Mouse (Mus musculus): Measurements from ENCODE around the gene Cabp4.

GRCm38 (mm10) chr19:4149764-4150461 is 6.1 kb upstream of the Cabp4 start:
- TF ChIP-seq CTCF (IDR thresholded peaks at IDR 0.05; ENCODE audit: control insufficient read depth, insufficient read depth, insufficient read length), result no peak
- TF ChIP-seq USF1 (IDR thresholded peaks at IDR 0.05; ENCODE audit: low read depth), result no peak
- TF ChIP-seq MAX (IDR thresholded peaks at IDR 0.05), result no peak
- no peak for TF ChIP-seq FOSL1 (IDR thresholded peaks at IDR 0.05; ENCODE audit: insufficient read depth, low read length, poor library complexity, severe bottlenecking)
- no peak for TF ChIP-seq CEBPB (IDR thresholded peaks at IDR 0.05; ENCODE audit: low read depth)
- TF ChIP-seq MYOG (IDR thresholded peaks at IDR 0.05; ENCODE audit: control insufficient read depth, extremely low read depth, insufficient read length), result no peak
